Mouse (Mus musculus) heart, embryonic 13.5 days (tissue): ENCODE results near the gene Cyp2r1. TPM values are rescaled to one million over a fixed set of nuclear protein-coding genes. Genes with fewer than 3 reads are reported as not detected.
A peak's percentile ranks its signal among the peaks of the same experiment; 100 is the strongest.
"Not testable (repeated sequence)": the region's sequence is repeated elsewhere in the genome, so short reads cannot be mapped to it uniquely, and the experiment has no call there.

ENCODE experiments used
- ATAC-seq: fragments of 200-750 bp; cut with Nextera tagmentation; 2 replicates; pipeline ENCODE4 v1.8.0; 2017; ENCODE audit warnings: moderate TSS enrichment; ENCODE audit not compliant: insufficient number of reproducible peaks, low FRiP score, low TSS enrichment; ENCODE audit errors: extremely low read depth
- H3K27ac ChIP-seq: fragments of 300-500 bp; sonication (generic); replicated peaks from 2 replicates; pipeline ENCODE4 v1.5.1; 2015; ENCODE audit warnings: moderate library complexity, mild to moderate bottlenecking, inconsistent platforms
- H3K27me3 ChIP-seq: fragments of 300-500 bp; sonication (generic); replicated peaks from 2 replicates; pipeline ENCODE4 v1.6.1; 2015; ENCODE audit warnings: mild to moderate bottlenecking, inconsistent platforms
- H3K36me3 ChIP-seq: fragments of 300-500 bp; sonication (generic); 2 replicates; pipeline ENCODE4 v1.6.1; 2015; ENCODE audit warnings: mild to moderate bottlenecking, inconsistent platforms
- H3K4me1 ChIP-seq: fragments of 300-500 bp; sonication (generic); 2 replicates; pipeline ENCODE4 v1.6.1; 2015; ENCODE audit warnings: inconsistent platforms
- H3K4me2 ChIP-seq: fragments of 300-500 bp; sonication (generic); 2 replicates; pipeline ENCODE4 v1.6.1; 2015; ENCODE audit warnings: inconsistent platforms, mild to moderate bottlenecking, moderate library complexity
- H3K4me3 ChIP-seq: fragments of 300-500 bp; sonication (generic); 2 replicates; pipeline ENCODE4 v1.5.1; 2015; ENCODE audit warnings: moderate library complexity, mild to moderate bottlenecking, inconsistent platforms
- H3K9ac ChIP-seq: fragments of 300-500 bp; sonication (generic); 2 replicates; pipeline ENCODE4 v1.6.1; 2015; ENCODE audit warnings: inconsistent platforms, mild to moderate bottlenecking, moderate library complexity
- H3K9me3 ChIP-seq: fragments of 300-500 bp; sonication (generic); 2 replicates; pipeline ENCODE4 v1.6.1; 2016; ENCODE audit warnings: inconsistent platforms
- WGBS: fragments of 180-500 bp; shearing (Covaris S2); methylation state at CpG from one replicate; pipeline ENCODE4 v1.1.7; 2015; ENCODE audit warnings: mixed read lengths; 5-methylcytosine and 5-hydroxymethylcytosine counted together
- polyA plus RNA-seq: library from polyadenylated mRNA; unstranded; fragments of >200 nt; fragmentation: Nextera tagmentation; extraction: Ambion mirVana; gene quantifications from 2 replicates; pipeline ENCODE4 v1.2.1, GENCODE M21; 2015

Cyp2r1 gene
- 1.4 and 1.6 TPM in 2 replicates for polyA plus RNA-seq

DNA sequence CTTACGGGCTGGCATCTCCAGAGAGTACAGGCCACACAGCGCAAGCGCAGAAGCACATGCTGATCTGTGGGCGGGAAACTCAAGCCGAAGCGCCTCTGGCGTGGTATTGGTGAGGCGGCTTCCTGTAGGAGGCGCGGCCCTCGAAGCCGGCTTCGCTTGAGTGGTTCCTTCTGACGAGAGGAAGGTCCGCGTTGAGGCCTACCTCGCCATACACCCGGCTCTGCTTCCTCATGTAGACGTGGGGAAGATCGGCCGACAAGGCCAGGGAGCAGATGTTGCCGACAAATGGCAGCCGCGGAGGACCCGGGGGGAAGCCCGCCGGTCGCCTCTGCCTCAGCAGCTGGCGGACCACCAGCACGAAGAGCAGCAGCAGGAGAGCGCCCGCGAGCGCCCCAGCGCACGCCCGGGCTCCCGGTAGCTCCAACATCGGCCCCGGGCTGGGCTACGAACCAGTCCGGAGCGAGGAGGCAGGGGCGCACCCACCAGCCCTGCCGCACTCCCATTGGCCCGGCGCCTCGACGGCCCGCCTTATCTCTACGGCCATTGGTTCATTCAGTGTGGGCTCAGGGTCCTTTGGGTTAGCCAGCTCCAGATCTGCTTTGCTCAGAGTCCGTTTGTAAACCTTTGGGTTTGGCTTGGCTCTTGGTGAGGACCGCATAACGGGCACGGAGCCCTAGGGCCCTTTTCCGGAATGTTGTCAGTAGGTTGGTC is at the start of gene Cyp2r1:
Gene Cyp2r1, minus strand, starts transcription at position 442 of the 711 bp plus-strand sequence.
- peak within 1 kb of the TSS; percentile 88 for H3K4me2 ChIP-seq
- no peaks in the 10 kb centered on the region for H3K36me3 ChIP-seq
- H3K4me3 ChIP-seq, result peak within 1 kb of the TSS; percentile 62
- peak within 1 kb of the TSS; percentile 81 for H3K9ac ChIP-seq
- H3K27ac ChIP-seq, result peak within 1 kb of the TSS; percentile 93
- H3K9me3 ChIP-seq, result no peaks in the 10 kb centered on the region
- WGBS, result 1% methylated on average over 56 of the region's 56 CpGs
- ATAC-seq, result peak; percentile 98
- H3K4me1 ChIP-seq, result 0 out of 2 replicates have a peak, but pooled peaks cover 7% of the 10 kb centered on the region
- H3K27me3 ChIP-seq, result no peaks in the 10 kb centered on the region

DNA sequence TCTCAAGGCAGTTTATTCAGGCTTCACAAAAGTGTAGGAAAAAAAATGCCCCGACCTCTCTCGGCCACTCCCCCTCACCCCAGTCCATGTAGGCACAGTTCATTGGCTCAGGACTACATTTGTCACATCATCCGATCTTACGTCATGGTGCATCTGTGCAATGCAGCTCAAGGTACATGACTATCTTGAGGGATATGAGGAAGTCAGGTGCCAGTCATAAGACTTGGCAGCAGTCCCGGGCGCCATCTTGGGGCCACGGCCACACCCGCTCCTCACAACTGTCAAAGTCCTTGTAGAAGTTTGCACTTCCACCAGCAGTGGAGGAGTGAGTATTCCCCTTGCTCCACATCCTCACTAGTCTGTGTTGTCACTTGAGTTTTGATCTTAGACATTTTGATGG is 31.6 kb upstream of the Cyp2r1 start:
- H3K27me3 ChIP-seq, H3K4me3 ChIP-seq, H3K4me2 ChIP-seq, ATAC-seq, H3K36me3 ChIP-seq, H3K9ac ChIP-seq, H3K9me3 ChIP-seq, H3K27ac ChIP-seq, H3K4me1 ChIP-seq: not testable (repeated sequence)
- 83% methylated on average over 8 of the region's 8 CpGs for WGBS

DNA sequence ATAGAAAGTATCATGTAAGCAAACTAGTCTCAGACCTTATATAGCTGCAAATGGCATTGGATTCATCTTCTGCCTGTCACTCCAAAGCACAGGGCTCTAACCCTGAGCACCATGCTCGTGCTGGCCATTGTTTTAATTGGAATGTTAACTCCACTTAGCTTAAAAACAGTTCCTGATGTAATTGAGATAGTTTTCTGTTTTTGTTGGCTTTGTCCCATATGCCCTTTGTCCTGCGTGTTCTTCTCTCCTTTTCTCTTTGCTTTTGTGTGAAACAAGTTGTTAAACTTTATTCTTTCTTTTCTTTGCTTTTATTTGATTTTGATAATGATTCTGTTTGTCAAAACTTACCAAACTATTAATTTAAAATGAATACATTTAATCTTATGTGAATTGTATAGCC is 19.7 kb upstream of the Cyp2r1 start:
- WGBS, result 52% methylated on average over 2 of the region's 2 CpGs
- Histone ChIP-seq H3K36me3 (no peaks in the 10 kb centered on the region), H3K4me3 (no peak overlapping the region), H3K27me3 (no peaks in the 10 kb centered on the region), H3K27ac (no peak overlapping the region), H3K9ac (no peak overlapping the region), H3K4me1 (no peaks in the 10 kb centered on the region), H3K4me2 (no peak overlapping the region), H3K9me3 (no peaks in the 10 kb centered on the region)
- no peak for ATAC-seq

DNA sequence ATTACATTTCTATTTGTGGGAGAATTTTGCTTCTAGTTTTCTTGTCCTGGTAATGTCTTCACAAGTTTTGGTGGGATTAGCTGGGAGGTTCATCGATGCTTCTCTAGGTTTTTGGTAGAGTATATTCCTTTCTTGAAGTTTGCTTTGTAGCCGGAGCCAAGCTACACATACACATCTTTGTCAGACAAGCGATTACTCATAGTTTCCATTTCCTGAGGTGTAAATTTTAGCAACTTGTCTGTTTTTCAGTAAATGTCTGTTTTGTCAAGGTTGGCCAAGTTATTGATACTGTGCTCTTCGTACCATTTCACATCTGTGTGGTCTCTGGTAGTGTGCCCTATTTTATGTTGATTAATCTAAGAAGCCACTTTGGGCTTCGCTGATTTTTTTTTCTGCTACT is 18.4 kb upstream of the Cyp2r1 start:
- H3K4me1 ChIP-seq, result no peaks in the 10 kb centered on the region
- no peaks in the 10 kb centered on the region for H3K36me3 ChIP-seq
- H3K27ac ChIP-seq, result no peak overlapping the region
- no peak overlapping the region for H3K9ac ChIP-seq
- no peaks in the 10 kb centered on the region for H3K9me3 ChIP-seq
- H3K4me3 ChIP-seq, result no peak overlapping the region
- H3K4me2 ChIP-seq, result no peak overlapping the region
- H3K27me3 ChIP-seq, result no peaks in the 10 kb centered on the region
- 63% methylated on average over 5 of the region's 5 CpGs for WGBS
- ATAC-seq, result no peak

DNA sequence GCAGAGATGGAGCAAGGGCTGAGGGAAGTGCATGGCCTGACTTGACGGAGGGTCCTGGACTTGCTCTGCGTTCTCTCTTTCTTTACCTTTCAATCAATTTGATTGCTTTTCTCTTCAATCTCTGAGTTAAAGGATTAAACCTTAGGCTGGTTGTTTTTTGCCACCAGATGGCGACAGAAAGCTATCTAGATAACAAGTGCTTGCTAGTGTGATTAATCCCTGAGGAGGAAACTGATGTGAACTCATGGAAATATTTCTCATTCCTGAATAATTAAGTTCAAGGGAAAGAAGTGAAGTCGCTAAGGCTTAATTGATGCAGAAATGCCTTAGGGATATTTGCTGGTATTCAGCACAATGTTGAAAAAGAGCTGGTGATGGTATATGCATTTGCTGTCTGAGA is 17.7 kb upstream of the Cyp2r1 start:
- H3K4me3 ChIP-seq, result no peak overlapping the region
- ATAC-seq, result no peak

DNA sequence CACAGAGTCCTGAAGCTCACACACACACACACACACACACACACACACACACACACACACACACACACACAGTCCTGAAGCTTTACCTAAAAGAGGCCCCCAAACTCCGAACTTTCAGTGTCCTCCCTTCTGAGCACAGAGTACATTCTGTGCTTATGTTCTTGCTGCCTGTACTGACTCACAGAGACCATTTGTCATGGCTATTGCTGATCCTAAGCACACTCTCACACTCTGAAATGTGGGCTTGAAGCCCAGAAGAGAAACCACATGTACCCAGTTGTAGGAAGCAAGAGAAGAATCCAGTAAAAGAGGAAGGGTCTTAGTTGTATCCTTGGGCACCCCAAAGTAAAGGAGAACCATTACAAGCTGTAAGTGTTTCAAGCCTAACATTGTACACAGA is 14.9 kb upstream of the Cyp2r1 start:
- Histone ChIP-seq H3K27me3 (no peaks in the 10 kb centered on the region), H3K4me3 (no peak overlapping the region), H3K9me3 (no peaks in the 10 kb centered on the region), H3K9ac (no peak overlapping the region), H3K4me2 (no peak overlapping the region), H3K4me1 (no peaks in the 10 kb centered on the region), H3K36me3 (no peaks in the 10 kb centered on the region), H3K27ac (no peak overlapping the region)
- WGBS, result 63% methylated on average over 1 of the region's 1 CpGs
- no peak for ATAC-seq

More for the DNA sequence above, 17.7 kb upstream of the Cyp2r1 start:
- Histone ChIP-seq H3K27ac (no peak overlapping the region), H3K9ac (no peak overlapping the region), H3K36me3 (no peaks in the 10 kb centered on the region), H3K4me2 (no peak overlapping the region), H3K9me3 (no peaks in the 10 kb centered on the region), H3K27me3 (no peaks in the 10 kb centered on the region), H3K4me1 (no peaks in the 10 kb centered on the region)
- 6% methylated on average over 4 of the region's 4 CpGs for WGBS

DNA sequence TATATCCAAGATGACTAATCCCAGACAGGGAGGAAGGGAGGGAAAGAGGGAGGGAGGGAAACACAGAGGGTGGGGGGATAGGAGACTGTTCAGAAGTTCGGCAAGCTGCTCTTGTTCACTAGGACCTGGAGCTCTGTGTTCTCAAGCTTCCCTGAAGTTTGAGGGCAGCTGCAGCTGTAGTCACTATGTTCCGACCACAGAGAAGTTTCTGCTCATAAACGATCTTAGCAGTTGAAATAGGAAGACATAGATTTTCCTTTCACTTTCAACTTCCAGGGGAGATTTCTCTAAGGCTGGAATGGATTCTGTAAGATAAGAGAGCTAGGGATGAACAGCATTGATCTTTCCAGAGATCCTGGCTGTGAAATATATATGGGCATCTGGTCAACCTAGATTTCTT is 14.2 kb upstream of the Cyp2r1 start:
- no peaks in the 10 kb centered on the region for H3K27me3 ChIP-seq
- H3K27ac ChIP-seq, result no peak overlapping the region
- ATAC-seq, result no peak
- H3K4me3 ChIP-seq, result no peak overlapping the region
- H3K9ac ChIP-seq, result no peak overlapping the region
- no peaks in the 10 kb centered on the region for H3K36me3 ChIP-seq
- H3K9me3 ChIP-seq, result no peaks in the 10 kb centered on the region
- no peak overlapping the region for H3K4me2 ChIP-seq
- no peaks in the 10 kb centered on the region for H3K4me1 ChIP-seq
- 66% methylated on average over 3 of the region's 3 CpGs for WGBS

DNA sequence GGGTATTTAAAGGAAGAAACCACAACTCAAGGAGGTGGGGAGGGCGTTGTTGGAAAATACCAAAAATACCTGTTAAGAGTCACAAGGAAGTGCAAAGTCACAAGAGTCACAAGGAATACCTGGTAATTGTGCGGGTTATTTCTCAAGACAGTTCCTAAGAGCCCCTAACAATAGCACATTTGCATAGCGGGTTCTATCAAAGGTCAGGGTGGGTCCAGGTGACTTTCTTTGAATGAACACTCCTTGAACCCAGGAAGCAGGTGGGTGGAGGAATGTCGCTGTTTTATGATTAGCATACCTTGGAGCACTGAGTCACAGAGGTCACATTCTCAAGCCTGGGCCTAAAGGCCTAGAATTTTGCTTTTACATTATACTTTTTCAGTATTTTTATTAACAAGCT is 11.1 kb upstream of the Cyp2r1 start:
- H3K9ac ChIP-seq, H3K27ac ChIP-seq, ATAC-seq, H3K4me1 ChIP-seq, H3K4me3 ChIP-seq, H3K36me3 ChIP-seq, H3K4me2 ChIP-seq, H3K9me3 ChIP-seq, H3K27me3 ChIP-seq: not testable (repeated sequence)
- WGBS, result 79% methylated on average over 4 of the region's 4 CpGs

DNA sequence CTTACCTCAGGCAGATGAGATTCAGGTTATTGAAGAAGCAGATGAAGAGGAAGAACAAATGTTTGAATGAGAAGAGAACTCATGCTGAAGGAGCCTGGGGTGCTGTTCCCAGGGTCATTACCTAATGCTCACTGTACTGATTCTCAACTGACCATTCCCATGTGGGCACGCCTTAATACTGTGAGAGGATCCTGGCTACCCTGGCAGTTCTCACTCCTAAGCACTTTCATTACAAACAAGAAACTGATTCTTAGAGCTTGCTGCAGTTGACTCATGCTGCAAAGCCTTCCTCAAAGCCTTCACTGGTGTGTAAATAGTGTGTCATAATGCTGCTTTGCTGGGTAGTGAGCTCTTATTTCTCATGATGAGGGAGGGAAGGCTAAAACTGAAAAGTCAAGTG is 26.6 kb downstream of the Cyp2r1 start:
- no peaks in the 10 kb centered on the region for H3K4me1 ChIP-seq

DNA sequence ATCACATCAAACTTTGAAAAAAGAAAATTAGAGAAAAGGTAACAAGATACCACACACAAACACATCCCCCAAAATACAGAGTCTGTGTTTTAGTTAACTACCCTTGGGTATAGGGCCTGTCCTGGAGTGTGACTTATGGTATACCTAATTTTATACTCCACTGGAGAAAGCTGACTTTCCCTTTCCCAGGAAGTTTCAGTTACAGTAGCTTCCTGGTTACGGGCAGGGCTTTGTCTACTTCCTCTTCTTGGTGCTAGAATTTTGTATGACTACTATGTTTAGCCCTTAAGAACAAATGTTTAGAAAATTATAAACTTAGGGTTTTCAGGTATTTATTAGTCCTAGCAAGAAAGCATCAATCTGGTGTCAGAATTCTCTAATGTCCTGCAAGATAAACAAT is 36.5 kb downstream of the Cyp2r1 start:
- 85% methylated on average over 1 of the region's 1 CpGs for WGBS
- Histone ChIP-seq H3K36me3 (peaks cover 10% of the 10 kb centered on the region; the same call in 1 of the 2 replicates), H3K9ac (no peak overlapping the region), H3K4me2 (no peak overlapping the region), H3K9me3 (no peaks in the 10 kb centered on the region), H3K4me3 (no peak overlapping the region), H3K27ac (no peak overlapping the region), H3K27me3 (no peaks in the 10 kb centered on the region), H3K4me1 (no peaks in the 10 kb centered on the region)
- ATAC-seq, result no peak

More for the DNA sequence above, 26.6 kb downstream of the Cyp2r1 start:
- H3K36me3 ChIP-seq, result peaks cover 17% of the 10 kb centered on the region
- WGBS, result 86% methylated on average over 1 of the region's 1 CpGs
- H3K4me3 ChIP-seq, result no peak overlapping the region
- H3K27me3 ChIP-seq, result no peaks in the 10 kb centered on the region
- H3K4me2 ChIP-seq, result no peak overlapping the region
- ATAC-seq, result no peak
- no peak overlapping the region for H3K9ac ChIP-seq
- H3K9me3 ChIP-seq, result no peaks in the 10 kb centered on the region
- no peak overlapping the region for H3K27ac ChIP-seq

DNA sequence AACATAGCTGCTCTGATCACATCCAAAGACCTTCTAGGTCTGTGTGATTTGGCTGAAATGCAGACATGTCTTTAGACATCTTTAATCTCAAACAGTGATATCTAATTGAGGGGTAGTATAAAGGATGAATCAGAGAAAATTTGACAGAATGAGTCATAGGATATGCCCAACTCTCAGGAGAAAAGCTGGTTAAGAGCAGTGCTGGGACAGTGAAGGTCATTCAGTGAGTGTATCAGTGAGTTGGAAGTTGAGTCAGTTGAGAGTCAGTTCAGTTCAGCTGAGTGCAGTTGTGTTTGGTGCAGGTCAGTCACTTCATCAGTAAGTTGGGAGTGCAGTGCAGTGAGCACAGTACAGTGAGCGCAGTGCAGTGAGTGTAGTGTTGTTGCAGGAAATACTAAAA is 42.6 kb downstream of the Cyp2r1 start:
- 0 out of 2 replicates have a peak, but pooled peaks cover 5% of the 10 kb centered on the region for H3K4me1 ChIP-seq
- WGBS, result 84% methylated on average over 1 of the region's 1 CpGs
- no peak overlapping the region for H3K27ac ChIP-seq
- H3K27me3 ChIP-seq, result no peaks in the 10 kb centered on the region
- H3K9me3 ChIP-seq, result no peaks in the 10 kb centered on the region
- no peak overlapping the region for H3K4me3 ChIP-seq
- H3K4me2 ChIP-seq, result no peak overlapping the region
- no peak for ATAC-seq
- peaks cover 10% of the 10 kb centered on the region; the same call in 1 of the 2 replicates for H3K36me3 ChIP-seq
- H3K9ac ChIP-seq, result no peak overlapping the region

DNA sequence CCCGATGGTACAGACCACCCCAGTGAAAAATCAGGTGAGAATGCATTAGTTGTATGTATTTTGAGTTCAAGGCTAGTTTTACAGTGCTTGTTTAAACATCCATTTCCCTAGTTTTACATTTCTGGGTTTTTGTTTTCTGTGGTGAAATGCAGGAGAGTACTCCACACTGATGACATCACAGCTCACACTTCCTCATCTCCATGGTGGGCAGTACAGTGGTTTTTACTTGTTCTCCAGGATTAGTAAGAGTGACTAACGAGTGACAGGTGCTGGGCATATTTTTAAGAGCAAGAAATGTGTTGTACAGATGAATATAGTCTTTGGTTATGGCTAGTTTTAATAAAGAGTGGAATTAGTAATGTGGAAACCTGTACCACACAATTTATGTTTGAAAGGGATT is 53.9 kb downstream of the Cyp2r1 start:
- H3K36me3 ChIP-seq, result no peaks in the 10 kb centered on the region
- no peak overlapping the region for H3K27ac ChIP-seq
- no peaks in the 10 kb centered on the region for H3K27me3 ChIP-seq
- H3K9me3 ChIP-seq, result no peaks in the 10 kb centered on the region
- no peak for ATAC-seq
- H3K4me1 ChIP-seq, result no peaks in the 10 kb centered on the region
- no peak overlapping the region for H3K4me2 ChIP-seq
- H3K4me3 ChIP-seq, result no peak overlapping the region
- H3K9ac ChIP-seq, result no peak overlapping the region
- 78% methylated on average over 2 of the region's 2 CpGs for WGBS
